Mouse (Mus musculus): Measurements from ENCODE around the gene Asns. TPM values are rescaled to one million over a fixed set of nuclear protein-coding genes. Genes with fewer than 3 reads are reported as not detected.
"Not testable (repeated sequence)": the region's sequence is repeated elsewhere in the genome, so short reads cannot be mapped to it uniquely, and the experiment has no call there.

The Asns gene
- polyA plus RNA-seq, 1 experiment from 2014 or later: 59.1 TPM

- H3K27ac ChIP-seq (ENCODE audit: low read depth, low read length): no peak overlapping the region
- 73% methylated on average over 3 of the region's 3 CpGs for WGBS
- ATAC-seq (replicated peaks; ENCODE audit: low FRiP score) (no peak), DNase-seq (ENCODE audit: low spot score) (no peak)
- H3K9ac ChIP-seq (ENCODE audit: low read length): no peak overlapping the region
- H3K4me3 ChIP-seq (ENCODE audit: low read depth, low read length): no peak overlapping the region
- H3K27me3 ChIP-seq (ENCODE audit: control insufficient read depth, insufficient read depth, low read length): no peaks in the 10 kb centered on the region
- no peaks in the 10 kb centered on the region for H3K36me3 ChIP-seq (ENCODE audit: control insufficient read depth, insufficient read depth, low read length)
- H3K9me3 ChIP-seq (ENCODE audit: control insufficient read depth, low read length): no peaks in the 10 kb centered on the region
- H3K4me2 ChIP-seq (ENCODE audit: low read depth, low read length, severe bottlenecking): no peak overlapping the region
- no peaks in the 10 kb centered on the region for H3K4me1 ChIP-seq (replicated peaks; ENCODE audit: control insufficient read depth, insufficient read depth, low read length)
Observed at GRCm38 (mm10) chr6:7670588-7670987, 22.5 kb downstream of the Asns start.

- H3K36me3 ChIP-seq (ENCODE audit: control insufficient read depth, insufficient read depth, low read length): no peaks in the 10 kb centered on the region
- no peak overlapping the region for H3K4me2 ChIP-seq (ENCODE audit: low read depth, low read length, severe bottlenecking)
- ATAC-seq (replicated peaks; ENCODE audit: low FRiP score) (no peak), DNase-seq (ENCODE audit: low spot score) (no peak)
- WGBS: 92% methylated on average over 5 of the region's 5 CpGs
- H3K9ac ChIP-seq (ENCODE audit: low read length): no peak overlapping the region
- H3K4me3 ChIP-seq (ENCODE audit: low read depth, low read length): no peak overlapping the region
- no peaks in the 10 kb centered on the region for H3K27me3 ChIP-seq (ENCODE audit: control insufficient read depth, insufficient read depth, low read length)
- H3K4me1 ChIP-seq (replicated peaks; ENCODE audit: control insufficient read depth, insufficient read depth, low read length): no peaks in the 10 kb centered on the region
- no peaks in the 10 kb centered on the region for H3K9me3 ChIP-seq (ENCODE audit: control insufficient read depth, low read length)
- H3K27ac ChIP-seq (ENCODE audit: low read depth, low read length): no peak overlapping the region
Observed at GRCm38 (mm10) chr6:7669721-7670120, 23.3 kb downstream of the Asns start.

DNA sequence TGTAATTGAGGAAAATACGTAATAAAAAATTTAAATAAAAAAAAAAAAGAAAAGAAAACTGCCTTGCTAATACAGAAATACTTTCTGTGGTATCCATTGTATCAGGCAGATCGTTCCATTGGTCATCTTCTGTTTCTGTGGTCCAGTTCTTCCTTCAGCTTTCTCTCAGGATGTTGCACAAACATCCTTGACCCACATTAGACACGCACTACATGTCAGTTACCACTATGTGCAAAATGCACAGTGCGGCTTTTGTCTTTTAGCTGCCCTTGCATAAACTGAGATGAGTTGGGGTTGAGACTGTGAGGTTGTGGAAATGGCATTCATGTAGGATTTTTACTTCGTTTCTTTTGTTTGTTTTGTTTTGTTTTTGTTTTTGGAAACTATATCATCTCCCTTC lies 24.7 kb downstream of the Asns start:
- Histone ChIP-seq H3K27ac (ENCODE audit: low read depth, low read length) (no peak overlapping the region), H3K9me3 (ENCODE audit: control insufficient read depth, low read length) (no peaks in the 10 kb centered on the region), H3K4me1 (replicated peaks; ENCODE audit: control insufficient read depth, insufficient read depth, low read length) (no peaks in the 10 kb centered on the region), H3K36me3 (ENCODE audit: control insufficient read depth, insufficient read depth, low read length) (no peaks in the 10 kb centered on the region), H3K27me3 (ENCODE audit: control insufficient read depth, insufficient read depth, low read length) (no peaks in the 10 kb centered on the region), H3K9ac (ENCODE audit: low read length) (no peak overlapping the region), H3K4me2 (ENCODE audit: low read depth, low read length, severe bottlenecking) (no peak overlapping the region), H3K4me3 (ENCODE audit: low read depth, low read length) (no peak overlapping the region)
- 88% methylated on average over 5 of the region's 5 CpGs for WGBS
- DNase-seq (ENCODE audit: low spot score): no peak
- ATAC-seq (replicated peaks; ENCODE audit: low FRiP score): no peak

GRCm38 (mm10) chr6:7665902-7666301 lies 27.2 kb downstream of the Asns start:
- not testable (repeated sequence) for DNase-seq (ENCODE audit: low spot score); H3K9me3 ChIP-seq (ENCODE audit: control insufficient read depth, low read length); H3K36me3 ChIP-seq (ENCODE audit: control insufficient read depth, insufficient read depth, low read length); H3K27ac ChIP-seq (ENCODE audit: low read depth, low read length); H3K9ac ChIP-seq (ENCODE audit: low read length); H3K27me3 ChIP-seq (ENCODE audit: control insufficient read depth, insufficient read depth, low read length); ATAC-seq (replicated peaks; ENCODE audit: low FRiP score); H3K4me3 ChIP-seq (ENCODE audit: low read depth, low read length); H3K4me2 ChIP-seq (ENCODE audit: low read depth, low read length, severe bottlenecking); H3K4me1 ChIP-seq (replicated peaks; ENCODE audit: control insufficient read depth, insufficient read depth, low read length)
- WGBS: 87% methylated on average over 3 of the region's 4 CpGs

- ATAC-seq (replicated peaks; ENCODE audit: low FRiP score) (no peak), DNase-seq (ENCODE audit: low spot score) (no peak)
- Histone ChIP-seq H3K9me3 (ENCODE audit: control insufficient read depth, low read length) (no peaks in the 10 kb centered on the region), H3K36me3 (ENCODE audit: control insufficient read depth, insufficient read depth, low read length) (no peaks in the 10 kb centered on the region), H3K4me2 (ENCODE audit: low read depth, low read length, severe bottlenecking) (no peak overlapping the region), H3K4me1 (replicated peaks; ENCODE audit: control insufficient read depth, insufficient read depth, low read length) (no peaks in the 10 kb centered on the region), H3K27ac (ENCODE audit: low read depth, low read length) (no peak overlapping the region), H3K27me3 (ENCODE audit: control insufficient read depth, insufficient read depth, low read length) (no peaks in the 10 kb centered on the region), H3K9ac (ENCODE audit: low read length) (no peak overlapping the region), H3K4me3 (ENCODE audit: low read depth, low read length) (no peak overlapping the region)
- WGBS: 85% methylated on average over 4 of the region's 4 CpGs
Observed at GRCm38 (mm10) chr6:7661455-7661854, 31.6 kb downstream of the Asns start.

DNA sequence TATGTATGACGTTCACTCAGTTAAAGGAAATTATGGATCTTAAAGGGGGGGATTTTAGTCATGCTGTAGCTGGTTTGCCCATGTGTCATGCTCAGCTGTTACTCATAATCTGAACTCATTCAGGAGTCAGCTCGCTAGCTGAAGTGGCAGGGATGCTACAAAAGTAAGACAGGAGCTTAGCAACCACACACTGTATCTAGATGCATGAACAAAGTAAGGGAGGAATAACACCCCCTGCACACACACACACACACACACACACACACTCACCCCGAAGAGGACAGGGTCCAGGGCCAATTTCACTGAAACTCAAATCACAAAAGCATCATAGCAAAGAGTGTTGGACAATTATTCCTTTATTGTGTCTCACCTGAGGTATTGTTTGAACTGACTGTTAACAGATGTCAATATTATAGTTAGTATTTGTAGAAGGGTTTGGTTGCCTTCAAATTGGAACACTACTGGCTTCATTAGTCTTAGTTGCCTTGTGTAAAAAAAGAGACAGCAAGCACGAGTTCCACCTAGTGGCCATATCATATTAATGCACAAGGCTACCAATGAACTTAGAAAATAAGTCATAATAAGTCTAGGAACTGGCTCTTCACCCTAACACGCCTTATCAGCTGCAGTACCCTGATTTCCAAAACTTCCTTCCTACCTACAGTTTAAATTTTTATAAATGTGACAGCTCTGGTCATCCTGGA lies 32.5 kb downstream of the Asns start:
- no peaks in the 10 kb centered on the region for H3K9me3 ChIP-seq (ENCODE audit: control insufficient read depth, low read length)
- no peak overlapping the region for H3K4me3 ChIP-seq (ENCODE audit: low read depth, low read length)
- no peak overlapping the region for H3K4me2 ChIP-seq (ENCODE audit: low read depth, low read length, severe bottlenecking)
- 67% methylated on average over 5 of the region's 5 CpGs for WGBS
- H3K36me3 ChIP-seq (ENCODE audit: control insufficient read depth, insufficient read depth, low read length): no peaks in the 10 kb centered on the region
- H3K27me3 ChIP-seq (ENCODE audit: control insufficient read depth, insufficient read depth, low read length): no peaks in the 10 kb centered on the region
- H3K9ac ChIP-seq (ENCODE audit: low read length): no peak overlapping the region
- H3K4me1 ChIP-seq (replicated peaks; ENCODE audit: control insufficient read depth, insufficient read depth, low read length): no peaks in the 10 kb centered on the region
- ATAC-seq (replicated peaks; ENCODE audit: low FRiP score) (no peak; the same call in 1 of the 2 replicates), DNase-seq (ENCODE audit: low spot score) (no peak)
- H3K27ac ChIP-seq (ENCODE audit: low read depth, low read length): no peak overlapping the region

DNA sequence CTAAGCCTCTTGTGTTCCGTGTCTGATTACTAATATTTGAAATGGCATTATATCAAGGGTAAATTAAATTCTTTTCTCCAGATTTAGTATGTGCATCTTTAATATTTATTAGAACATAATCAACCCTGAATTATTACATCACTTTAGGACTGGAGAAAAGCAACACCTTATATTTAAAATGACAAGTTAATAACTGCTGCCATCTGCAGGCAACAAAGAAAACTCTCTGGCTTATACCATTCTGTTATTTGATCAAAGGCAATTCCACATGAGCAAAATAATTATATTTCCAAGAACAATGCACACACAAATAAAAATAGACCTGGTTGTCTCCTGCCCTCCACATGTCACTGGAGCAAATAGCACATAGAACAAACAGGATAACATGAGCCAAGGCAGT lies 36.5 kb downstream of the Asns start:
- Histone ChIP-seq H3K4me3 (ENCODE audit: low read depth, low read length) (no peak overlapping the region), H3K36me3 (ENCODE audit: control insufficient read depth, insufficient read depth, low read length) (no peaks in the 10 kb centered on the region), H3K27ac (ENCODE audit: low read depth, low read length) (no peak overlapping the region), H3K9ac (ENCODE audit: low read length) (no peak overlapping the region), H3K4me2 (ENCODE audit: low read depth, low read length, severe bottlenecking) (no peak overlapping the region), H3K9me3 (ENCODE audit: control insufficient read depth, low read length) (no peaks in the 10 kb centered on the region), H3K27me3 (ENCODE audit: control insufficient read depth, insufficient read depth, low read length) (no peaks in the 10 kb centered on the region), H3K4me1 (replicated peaks; ENCODE audit: control insufficient read depth, insufficient read depth, low read length) (no peaks in the 10 kb centered on the region)
- DNase-seq (ENCODE audit: low spot score) (no peak), ATAC-seq (replicated peaks; ENCODE audit: low FRiP score) (no peak)
- 89% methylated on average over 1 of the region's 1 CpGs for WGBS

DNA sequence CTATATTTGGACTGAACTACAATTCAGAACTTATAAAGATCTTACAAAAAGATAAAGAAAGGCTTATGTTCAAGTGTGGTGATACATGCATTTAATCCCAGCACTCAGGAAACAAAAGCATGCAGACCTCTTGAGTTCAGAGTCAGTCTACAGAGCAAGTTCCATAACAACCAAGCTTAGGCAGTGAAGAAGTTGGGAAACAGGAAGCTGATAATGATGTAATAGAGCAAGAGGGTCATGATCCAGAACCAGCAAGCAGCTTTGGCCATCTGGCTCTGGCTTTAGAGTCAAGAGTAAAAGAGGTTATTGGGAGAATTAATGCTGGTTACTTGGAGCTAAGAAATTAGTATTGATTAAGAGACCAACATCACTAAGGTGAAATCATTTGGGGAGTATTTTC lies 44.6 kb downstream of the Asns start:
- H3K27ac ChIP-seq (ENCODE audit: low read depth, low read length): no peak overlapping the region
- no peak overlapping the region for H3K4me2 ChIP-seq (ENCODE audit: low read depth, low read length, severe bottlenecking)
- ATAC-seq (replicated peaks; ENCODE audit: low FRiP score) (no peak), DNase-seq (ENCODE audit: low spot score) (no peak)
- no peaks in the 10 kb centered on the region for H3K27me3 ChIP-seq (ENCODE audit: control insufficient read depth, insufficient read depth, low read length)
- no peak overlapping the region for H3K9ac ChIP-seq (ENCODE audit: low read length)
- H3K36me3 ChIP-seq (ENCODE audit: control insufficient read depth, insufficient read depth, low read length): no peaks in the 10 kb centered on the region
- no peaks in the 10 kb centered on the region for H3K4me1 ChIP-seq (replicated peaks; ENCODE audit: control insufficient read depth, insufficient read depth, low read length)
- H3K4me3 ChIP-seq (ENCODE audit: low read depth, low read length): no peak overlapping the region
- H3K9me3 ChIP-seq (ENCODE audit: control insufficient read depth, low read length): no peaks in the 10 kb centered on the region

Measured in forebrain, embryonic 11.5 days (tissue).